Mouse (Mus musculus) heart, embryonic 12.5 days (tissue): Measurements from ENCODE around the gene Grin3b. TPM values are rescaled to one million over a fixed set of nuclear protein-coding genes. Genes with fewer than 3 reads are reported as not detected.

ENCODE experiments used
- ATAC-seq: fragments of 200-750 bp; cut with Nextera tagmentation; 2 replicates; pipeline ENCODE4 v1.8.0; 2017; ENCODE audit warnings: moderate TSS enrichment, moderate library complexity; ENCODE audit not compliant: insufficient number of reproducible peaks, low FRiP score
- H3K27ac ChIP-seq: fragments of 300-500 bp; sonication (generic); 2 replicates; pipeline ENCODE4 v1.5.1; 2016; ENCODE audit warnings: mild to moderate bottlenecking, moderate library complexity; ENCODE audit not compliant: poor library complexity, severe bottlenecking
- H3K27me3 ChIP-seq: fragments of 300-500 bp; sonication (generic); replicated peaks from 2 replicates; pipeline ENCODE4 v1.6.1; 2016; ENCODE audit warnings: mild to moderate bottlenecking, moderate library complexity
- H3K36me3 ChIP-seq: fragments of 300-500 bp; sonication (generic); 2 replicates; pipeline ENCODE4 v1.6.1; 2016; ENCODE audit warnings: mild to moderate bottlenecking, moderate library complexity
- H3K4me1 ChIP-seq: fragments of 300-500 bp; sonication (generic); replicated peaks from 2 replicates; pipeline ENCODE4 v1.6.1; 2016; ENCODE audit warnings: mild to moderate bottlenecking
- H3K4me2 ChIP-seq: fragments of 300-500 bp; sonication (generic); 2 replicates; pipeline ENCODE4 v1.6.1; 2016; ENCODE audit warnings: mild to moderate bottlenecking, moderate library complexity
- H3K4me3 ChIP-seq: fragments of 300-500 bp; sonication (generic); 2 replicates; pipeline ENCODE4 v1.5.1; 2016; ENCODE audit warnings: mild to moderate bottlenecking
- H3K9ac ChIP-seq: fragments of 300-500 bp; sonication (generic); 2 replicates; pipeline ENCODE4 v1.6.1; 2016; ENCODE audit warnings: mild to moderate bottlenecking, moderate library complexity
- H3K9me3 ChIP-seq: fragments of 300-500 bp; sonication (generic); replicated peaks from 2 replicates; pipeline ENCODE4 v1.6.1; 2016; ENCODE audit warnings: mild to moderate bottlenecking, moderate library complexity
- WGBS: fragments of 180-500 bp; shearing (Covaris S2); methylation state at CpG from one replicate; pipeline ENCODE4 v1.1.7; 2016; 5-methylcytosine and 5-hydroxymethylcytosine counted together
- polyA plus RNA-seq: library from polyadenylated mRNA; unstranded; fragments of >200 nt; fragmentation: Nextera tagmentation; extraction: Ambion mirVana; gene quantifications from 2 replicates; pipeline ENCODE4 v1.2.1, GENCODE M21; 2016

Gene Grin3b
- polyA plus RNA-seq = 0.12 and 0.29 TPM in 2 replicates

DNA sequence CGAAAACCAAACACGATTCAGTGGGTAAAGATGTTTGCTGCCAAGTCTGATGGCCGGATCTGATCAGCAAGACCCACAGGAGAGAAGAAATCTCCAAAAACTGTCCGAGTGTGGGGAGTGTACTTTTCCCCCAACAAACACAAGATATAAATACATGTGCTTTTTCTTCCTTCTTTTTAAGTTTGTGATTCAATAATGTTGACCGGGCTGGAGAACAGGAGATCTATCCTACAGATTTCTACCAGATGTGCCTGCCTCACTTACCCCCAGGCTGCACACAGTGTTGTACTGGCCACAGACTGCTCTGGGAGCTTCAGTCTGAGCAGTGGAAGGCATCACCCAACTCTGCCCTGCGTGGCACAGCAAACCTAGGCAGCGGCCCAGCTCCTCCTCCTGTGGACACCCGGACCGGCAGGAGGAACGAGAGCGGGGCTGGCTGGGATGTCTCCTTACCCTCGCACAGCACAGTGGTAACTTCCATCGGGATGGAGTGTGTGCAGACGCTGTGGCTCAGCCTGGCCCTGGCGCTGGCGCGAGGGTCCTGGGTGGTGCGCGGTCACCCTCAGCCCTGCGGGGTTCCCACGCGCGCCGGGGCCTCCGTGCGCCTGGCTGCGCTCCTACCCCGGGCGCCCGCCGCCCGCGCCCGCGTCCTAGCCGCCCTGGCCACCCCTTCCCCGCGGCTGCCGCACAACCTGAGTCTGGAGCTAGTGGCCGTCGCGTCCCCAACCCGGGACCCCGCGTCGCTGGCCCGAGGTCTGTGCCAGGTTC lies at the start of gene Grin3b:
Grin3b (plus strand) TSS at position 301 of the 768 bp plus-strand sequence.
- WGBS = 7% methylated on average over 47 of the region's 47 CpGs
- Histone ChIP-seq H3K4me1 (peaks cover 14% of the 10 kb centered on the region), H3K27ac (no peak within 1 kb of the TSS), H3K9ac (peak within 1 kb of the TSS; percentile 62), H3K4me3 (peak within 1 kb of the TSS; percentile 47), H3K27me3 (peaks cover 61% of the 10 kb centered on the region), H3K36me3 (peaks cover 43% of the 10 kb centered on the region), H3K9me3 (no peaks in the 10 kb centered on the region), H3K4me2 (peak within 1 kb of the TSS; percentile 80)
- no peak for ATAC-seq

DNA sequence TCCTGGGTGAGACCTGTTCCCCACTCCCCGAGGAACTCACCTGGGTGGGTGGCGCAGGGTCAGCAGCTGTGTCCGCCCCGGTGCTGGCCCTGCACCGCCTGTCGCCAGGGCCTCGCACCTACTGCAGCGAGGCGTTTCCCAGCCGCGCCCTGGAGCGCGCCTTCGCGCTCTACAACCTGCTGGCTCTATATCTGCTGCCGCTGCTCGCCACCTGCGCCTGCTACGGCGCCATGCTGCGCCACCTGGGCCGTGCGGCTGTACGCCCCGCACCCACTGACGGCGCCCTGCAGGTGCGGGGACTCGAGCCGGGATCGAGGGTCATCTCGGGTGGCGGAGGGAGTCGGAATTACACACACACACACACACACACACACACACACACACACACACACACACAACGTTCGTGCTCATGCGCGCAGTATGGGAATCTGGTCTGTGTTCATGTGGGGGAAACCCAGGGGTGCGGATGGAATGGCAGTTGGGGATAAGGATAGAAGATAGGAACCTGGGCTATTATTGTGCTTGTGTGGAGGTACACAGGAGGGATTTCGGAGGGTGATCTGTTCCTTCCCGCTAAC lies 49.5 kb upstream of the Grin3b start, which contains the start of gene R3hdm4:
R3hdm4 (minus strand) TSS at position 251 of the 578 bp plus-strand sequence.
- no peak for ATAC-seq
- peaks cover 45% of the 10 kb centered on the region for H3K4me1 ChIP-seq
- H3K27ac ChIP-seq = no peak within 1 kb of the TSS
- no peaks in the 10 kb centered on the region for H3K9me3 ChIP-seq
- H3K36me3 ChIP-seq = no peaks in the 10 kb centered on the region
- peak within 1 kb of the TSS; percentile 43 for H3K9ac ChIP-seq
- peak within 1 kb of the TSS; percentile 29 for H3K4me3 ChIP-seq
- WGBS = 7% methylated on average over 41 of the region's 41 CpGs
- peak within 1 kb of the TSS; percentile 65 for H3K4me2 ChIP-seq
- peaks cover 67% of the 10 kb centered on the region for H3K27me3 ChIP-seq

DNA sequence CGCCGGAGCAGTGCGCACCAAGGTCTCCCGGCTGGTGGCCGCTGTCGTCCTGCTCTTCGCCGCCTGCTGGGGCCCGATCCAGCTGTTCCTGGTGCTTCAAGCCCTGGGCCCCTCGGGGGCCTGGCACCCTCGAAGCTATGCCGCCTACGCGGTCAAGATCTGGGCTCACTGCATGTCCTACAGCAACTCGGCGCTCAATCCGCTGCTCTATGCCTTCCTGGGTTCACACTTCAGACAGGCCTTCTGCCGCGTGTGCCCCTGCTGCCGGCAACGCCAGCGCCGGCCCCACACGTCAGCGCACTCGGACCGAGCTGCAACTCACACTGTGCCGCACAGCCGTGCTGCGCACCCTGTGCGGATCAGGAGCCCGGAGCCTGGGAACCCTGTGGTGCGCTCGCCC lies 48.9 kb upstream of the Grin3b start:
- H3K4me2 ChIP-seq = peak overlapping the region; percentile 65
- no peak for ATAC-seq
- peak overlapping the region; percentile 29 for H3K4me3 ChIP-seq
- peaks cover 47% of the 10 kb centered on the region for H3K4me1 ChIP-seq
- 3% methylated on average over 34 of the region's 34 CpGs for WGBS
- peak overlapping the region; percentile 43 for H3K9ac ChIP-seq
- H3K27me3 ChIP-seq = peaks cover 67% of the 10 kb centered on the region
- no peak overlapping the region for H3K27ac ChIP-seq
- no peaks in the 10 kb centered on the region for H3K9me3 ChIP-seq
- no peaks in the 10 kb centered on the region for H3K36me3 ChIP-seq

DNA sequence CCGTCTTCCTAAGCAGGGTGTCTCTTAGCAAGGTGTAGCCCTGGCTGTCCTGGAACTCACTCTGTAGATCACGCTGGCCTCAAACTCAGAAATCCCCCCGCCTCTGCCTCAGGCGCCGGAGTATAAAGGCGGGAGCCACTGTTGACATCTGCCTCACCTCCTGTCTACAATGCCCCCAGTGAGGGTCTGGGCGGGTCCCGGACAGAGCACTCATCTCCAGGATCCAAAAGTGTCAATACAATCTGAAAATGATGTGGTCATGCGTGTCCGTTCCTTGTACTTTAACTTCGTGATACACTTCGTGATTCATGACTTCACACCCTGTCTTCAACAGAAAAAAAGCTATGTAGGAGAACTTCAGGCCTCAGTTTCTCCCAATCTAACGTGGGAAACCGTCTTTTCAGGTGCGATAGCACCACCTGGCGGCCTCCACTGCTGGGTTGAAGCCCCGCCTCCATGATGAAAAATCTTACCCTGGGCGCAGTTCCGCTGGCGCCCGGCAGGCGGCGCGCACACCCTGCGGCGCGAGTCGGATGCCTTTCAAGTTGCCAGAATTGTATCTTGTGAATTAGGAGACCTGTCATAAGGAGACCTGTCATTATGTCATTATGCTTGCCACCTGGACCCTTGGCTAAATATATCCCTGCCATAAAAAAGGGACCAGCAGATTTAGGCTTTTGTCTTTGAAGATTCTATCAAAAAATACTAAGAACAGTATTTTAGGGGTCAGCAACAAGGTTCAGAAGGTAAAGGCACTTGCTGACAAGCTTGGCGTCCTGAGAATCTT lies 45.3 kb upstream of the Grin3b start:
- Histone ChIP-seq H3K4me1 (peaks cover 44% of the 10 kb centered on the region), H3K36me3 (0 out of 2 replicates have a peak, but pooled peaks cover under 1% of the 10 kb centered on the region), H3K4me3 (peak overlapping the region; percentile 94; the same call in 1 of the 2 replicates), H3K27ac (0 out of 2 replicates have a peak overlapping the region, but pooled peaks have one; percentile 98), H3K9me3 (no peaks in the 10 kb centered on the region), H3K27me3 (peaks cover 37% of the 10 kb centered on the region), H3K9ac (peak overlapping the region; percentile 96; the same call in 1 of the 2 replicates), H3K4me2 (peak overlapping the region; percentile 80)
- 11% methylated on average over 29 of the region's 29 CpGs for WGBS
- ATAC-seq = no peak

DNA sequence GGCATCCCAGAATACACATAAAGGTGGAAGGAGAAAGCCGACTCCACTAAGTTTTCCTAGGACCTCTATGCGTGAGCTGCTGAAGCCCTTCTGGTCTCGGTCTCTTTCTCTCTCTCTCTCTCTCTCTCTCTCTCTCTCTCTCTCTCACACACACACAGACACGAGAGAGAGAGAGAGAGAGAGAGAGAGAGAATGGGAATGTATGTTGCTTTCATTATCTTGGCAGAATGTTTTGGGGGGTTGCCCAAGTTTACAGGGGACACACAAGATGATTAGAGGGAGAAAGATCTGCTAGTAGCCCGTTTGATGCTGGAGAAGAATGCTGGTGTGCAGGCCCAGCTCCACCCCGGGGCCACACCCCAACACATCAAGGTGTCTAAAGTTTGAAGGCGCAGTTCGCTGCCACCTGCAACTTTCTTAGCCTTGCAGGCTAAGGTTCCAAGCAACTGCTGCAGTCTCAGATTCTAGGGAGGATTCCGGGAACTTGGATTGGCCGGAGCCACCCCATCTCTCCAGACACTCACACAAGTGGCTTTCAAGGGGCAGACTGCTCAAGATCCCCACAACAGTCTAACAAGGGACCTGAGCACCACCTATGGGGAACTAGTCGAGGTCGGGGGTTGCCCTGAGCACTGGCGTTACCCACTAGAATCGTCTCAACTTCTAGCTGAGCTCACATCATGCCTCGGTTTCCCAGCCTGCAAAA lies 44.6 kb upstream of the Grin3b start:
- H3K4me1 ChIP-seq = peaks cover 46% of the 10 kb centered on the region
- H3K27ac ChIP-seq = peak overlapping the region; percentile 98
- H3K9me3 ChIP-seq = no peaks in the 10 kb centered on the region
- peak overlapping the region; percentile 80 for H3K4me2 ChIP-seq
- peak overlapping the region; percentile 94 for H3K4me3 ChIP-seq
- WGBS = 10% methylated on average over 14 of the region's 15 CpGs
- peak overlapping the region; percentile 96 for H3K9ac ChIP-seq
- H3K27me3 ChIP-seq = peaks cover 29% of the 10 kb centered on the region
- peaks cover 8% of the 10 kb centered on the region for H3K36me3 ChIP-seq
- ATAC-seq = no peak

DNA sequence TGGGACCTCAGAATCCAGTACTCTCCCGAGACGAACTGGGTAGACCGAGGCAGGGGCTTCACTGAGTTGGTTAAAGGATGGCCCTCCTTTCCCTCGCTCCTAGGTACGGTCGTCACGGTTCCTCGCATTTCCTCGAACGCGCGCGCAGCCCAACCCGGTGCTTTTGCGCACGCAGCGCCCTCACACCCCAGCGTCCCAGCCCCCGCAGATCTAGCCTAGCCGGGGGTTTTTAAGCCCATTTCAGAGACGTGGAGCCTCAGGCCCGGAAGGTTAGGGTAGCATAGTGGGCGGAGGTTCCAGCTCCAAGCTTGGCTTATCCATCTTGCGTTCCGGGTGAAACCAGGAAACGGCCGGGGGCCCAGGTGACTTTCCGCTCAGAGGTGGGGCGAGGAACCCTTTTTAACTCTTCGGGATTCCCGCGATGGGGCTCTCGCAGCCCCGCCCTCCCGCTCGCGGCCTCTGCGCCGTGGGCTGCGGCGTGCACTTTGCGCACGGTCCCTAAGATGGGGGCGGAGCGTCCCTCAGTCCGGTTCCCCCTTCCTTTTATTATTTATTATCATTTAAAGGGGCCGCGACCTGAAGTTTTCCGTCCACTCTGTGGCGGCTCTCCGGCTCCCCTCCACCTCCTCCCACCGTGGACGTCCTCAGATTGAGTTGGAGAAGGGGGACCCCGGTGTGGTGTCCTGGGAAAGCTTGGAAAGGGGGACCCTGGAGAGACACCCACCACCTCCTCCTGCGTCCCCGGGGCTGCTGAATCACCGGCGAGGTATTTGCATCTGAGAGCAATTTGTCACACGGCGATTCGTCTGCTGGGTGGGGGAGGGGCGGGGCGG lies 43.8 kb upstream of the Grin3b start, which contains the start of gene Arid3a:
Arid3a (plus strand) TSS at position 553 of the 833 bp plus-strand sequence.
- Histone ChIP-seq H3K27ac (peak within 1 kb of the TSS; percentile 98), H3K4me3 (peak within 1 kb of the TSS; percentile 94), H3K4me2 (peak within 1 kb of the TSS; percentile 80), H3K27me3 (peaks cover 22% of the 10 kb centered on the region), H3K9ac (peak within 1 kb of the TSS; percentile 96), H3K4me1 (peaks cover 45% of the 10 kb centered on the region), H3K9me3 (no peaks in the 10 kb centered on the region), H3K36me3 (peaks cover 16% of the 10 kb centered on the region)
- WGBS = under 1% methylated on average over 63 of the region's 63 CpGs
- ATAC-seq = peak; percentile 84

DNA sequence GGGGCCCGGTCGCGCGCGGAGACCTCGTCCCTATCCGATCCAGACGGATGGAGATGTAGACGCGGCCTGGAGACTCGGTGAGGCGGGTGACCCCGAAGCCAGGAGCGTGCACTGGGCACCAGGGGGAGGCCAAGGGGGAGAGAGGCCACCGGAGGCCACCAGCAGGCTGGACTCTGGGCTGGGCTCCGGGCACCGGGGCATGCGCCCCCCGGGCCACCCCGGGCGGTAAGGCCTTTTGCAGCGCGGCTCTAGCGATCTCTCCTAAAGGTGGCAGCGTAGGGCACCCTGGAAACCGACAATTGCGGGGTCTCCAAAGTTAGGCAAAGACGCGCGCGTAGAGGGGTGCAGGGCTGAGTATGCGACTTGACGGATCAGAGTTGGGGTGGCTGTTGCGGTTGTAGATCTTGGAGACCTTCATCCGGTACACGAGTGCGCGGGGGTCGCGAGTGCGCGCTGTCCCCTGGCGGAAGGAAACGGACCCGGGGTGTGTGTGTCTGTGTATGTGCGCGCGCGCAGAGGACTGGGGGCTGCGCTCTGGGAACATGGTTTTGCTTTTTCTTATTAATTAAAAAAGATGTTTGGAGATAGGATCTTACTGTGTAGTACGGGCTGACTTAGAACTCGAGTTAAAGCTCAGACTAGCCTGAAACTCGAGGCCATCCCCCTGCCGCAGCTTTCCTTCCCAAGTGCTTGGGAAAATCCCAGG lies 43.0 kb upstream of the Grin3b start:
- Histone ChIP-seq H3K4me3 (peak overlapping the region; percentile 94), H3K27ac (peak overlapping the region; percentile 98), H3K36me3 (peaks cover 23% of the 10 kb centered on the region), H3K9me3 (no peaks in the 10 kb centered on the region), H3K4me2 (peak overlapping the region; percentile 80), H3K9ac (peak overlapping the region; percentile 96), H3K27me3 (peaks cover 14% of the 10 kb centered on the region), H3K4me1 (peaks cover 50% of the 10 kb centered on the region)
- under 1% methylated on average over 52 of the region's 54 CpGs for WGBS
- peak; percentile 51 for ATAC-seq

DNA sequence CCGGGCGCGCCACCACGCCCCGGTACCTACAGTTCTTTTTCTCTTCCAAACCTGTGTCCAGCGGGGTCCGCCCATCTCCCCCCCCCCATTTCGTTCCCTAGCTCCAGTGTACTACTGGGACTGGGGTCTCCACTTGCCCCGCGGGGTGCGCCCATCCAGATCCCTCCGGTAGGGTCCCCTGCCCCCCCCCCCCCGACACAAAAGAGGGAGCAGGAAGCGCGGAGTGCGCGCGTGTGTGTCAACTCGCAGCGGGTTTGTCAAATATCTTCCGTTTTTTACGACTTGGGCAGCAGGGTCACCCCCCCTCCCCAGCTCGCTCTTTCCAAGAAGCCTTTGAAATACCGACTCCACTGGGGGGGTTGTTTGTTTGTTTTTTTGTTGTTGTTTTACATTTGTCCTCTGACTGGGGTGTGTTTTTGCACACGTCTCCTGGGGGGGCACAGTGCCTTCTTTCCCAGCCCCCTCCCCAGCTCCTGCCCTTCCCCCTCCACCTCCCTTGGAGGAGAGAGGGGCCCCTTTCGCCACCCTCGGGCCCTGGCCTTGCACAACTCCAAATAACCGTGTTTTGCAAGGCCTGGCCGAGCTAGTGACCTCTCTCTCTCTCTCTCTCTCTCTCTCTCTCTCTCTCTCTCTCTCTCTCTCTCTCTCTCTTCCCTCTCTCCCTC lies 42.4 kb upstream of the Grin3b start:
- under 1% methylated on average over 29 of the region's 29 CpGs for WGBS
- peaks cover 57% of the 10 kb centered on the region for H3K4me1 ChIP-seq
- H3K27ac ChIP-seq = peak overlapping the region; percentile 98
- ATAC-seq = peak; percentile 7
- H3K27me3 ChIP-seq = peaks cover 7% of the 10 kb centered on the region
- peak overlapping the region; percentile 80 for H3K4me2 ChIP-seq
- H3K9ac ChIP-seq = peak overlapping the region; percentile 96
- peaks cover 25% of the 10 kb centered on the region for H3K36me3 ChIP-seq
- H3K4me3 ChIP-seq = peak overlapping the region; percentile 94
- H3K9me3 ChIP-seq = no peaks in the 10 kb centered on the region
